Mouse (Mus musculus) G1E (cell line): ENCODE data around the gene Fscn2.

Experiments
- CTCF ChIP-seq: IDR thresholded peaks from 2 replicates; pipeline ENCODE4 v1.5.1; 2012; ENCODE audit warnings: low read depth, low read length, inconsistent platforms, mixed read lengths
- GATA1 ChIP-seq: IDR thresholded peaks from 2 replicates; pipeline ENCODE4 v1.6.1; 2012; ENCODE audit warnings: borderline replicate concordance, low read length, inconsistent platforms, mixed read lengths

GRCm38 (mm10) chr11:120341661-120342060 lies 19.7 kb upstream of the Fscn2 start:
- no peak for TF ChIP-seq CTCF
- TF ChIP-seq GATA1 = no peak
